Mouse (Mus musculus) MEL (cell line): ENCODE results near the gene Tarsl2. TPM values are rescaled to one million over a fixed set of nuclear protein-coding genes. Genes with fewer than 3 reads are reported as not detected.

Source experiments
- DNase-seq: peaks from one replicate; pipeline ENCODE4 v3.0.0; 2011; ENCODE audit warnings: low read depth, low spot score
- H3K27ac ChIP-seq: 2 replicates; pipeline ENCODE4 v1.5.1; 2012; ENCODE audit warnings: low read depth, mild to moderate bottlenecking, control low read depth, low read length, moderate library complexity; ENCODE audit not compliant: control insufficient read depth
- H3K27me3 ChIP-seq, 2 experiments: fragments of 150-350 bp in 1 of 2; sonication (generic) in 1 of 2; 2 replicates each; pipeline ENCODE4 v1.6.1; 2012; ENCODE audit warnings: low read length in 2 of 2, mild to moderate bottlenecking in 2 of 2, improper control_type of control experiment in 1 of 2, moderate library complexity in 1 of 2; ENCODE audit not compliant: insufficient read depth in 2 of 2, control insufficient read depth in 1 of 2
- H3K36me3 ChIP-seq, 2 experiments: 2 replicates each; pipeline ENCODE4 v1.6.1; 2012 to 2014; ENCODE audit warnings: low read length in 2 of 2, improper control_type of control experiment in 1 of 2, inconsistent platforms in 1 of 2, mild to moderate bottlenecking in 1 of 2; ENCODE audit not compliant: insufficient read depth in 2 of 2, control insufficient read depth in 1 of 2
- H3K4me1 ChIP-seq, 2 experiments: fragments of 150-350 bp in 1 of 2; sonication (generic) in 1 of 2; 2 replicates each; pipeline ENCODE4 v1.6.1; 2012; ENCODE audit warnings: low read length in 2 of 2, improper control_type of control experiment in 1 of 2, mild to moderate bottlenecking in 1 of 2; ENCODE audit not compliant: insufficient read depth in 2 of 2, control insufficient read depth in 1 of 2
- H3K4me3 ChIP-seq, 2 experiments: fragments of 150-350 bp in 1 of 2; sonication (generic) in 1 of 2; 2 replicates each; pipeline ENCODE4 v1.5.1; 2012; ENCODE audit warnings: low read depth in 2 of 2, low read length in 2 of 2, mild to moderate bottlenecking in 2 of 2, moderate library complexity in 2 of 2, control low read depth in 1 of 2, improper control_type of control experiment in 1 of 2; ENCODE audit not compliant: control insufficient read depth in 1 of 2, insufficient read depth in 1 of 2
- H3K79me2 ChIP-seq: 2 replicates; pipeline ENCODE4 v1.6.1; 2012; ENCODE audit warnings: mild to moderate bottlenecking, low read length, moderate library complexity; ENCODE audit not compliant: control insufficient read depth, poor library complexity, insufficient read depth
- H3K9ac ChIP-seq: 2 replicates; pipeline ENCODE4 v1.6.1; 2012; ENCODE audit warnings: low read depth, mild to moderate bottlenecking, control low read depth, low read length, moderate library complexity; ENCODE audit not compliant: control insufficient read depth, poor library complexity, severe bottlenecking
- H3K9me3 ChIP-seq: fragments of 150-350 bp; sonication (generic); replicated peaks from 2 replicates; pipeline ENCODE4 v1.6.1; 2012; ENCODE audit warnings: mild to moderate bottlenecking, low read length, improper control_type of control experiment, moderate library complexity; ENCODE audit not compliant: insufficient read depth
- E2F4 ChIP-seq: IDR thresholded peaks from 2 replicates; pipeline ENCODE4 v1.6.1; 2011; ENCODE audit warnings: low read depth, low read length, improper control_type of control experiment, borderline replicate concordance
- ELF1 ChIP-seq: IDR thresholded peaks from 2 replicates; pipeline ENCODE4 v1.6.1; 2014; ENCODE audit warnings: low read depth, mild to moderate bottlenecking, inconsistent platforms, low read length, improper control_type of control experiment, moderate library complexity
- GATA1 ChIP-seq: IDR thresholded peaks from 2 replicates; pipeline ENCODE4 v1.6.1; 2011; ENCODE audit warnings: low read depth, low read length, improper control_type of control experiment
- JUND ChIP-seq: IDR thresholded peaks from 2 replicates; pipeline ENCODE4 v1.6.1; 2011; ENCODE audit warnings: low read depth, mild to moderate bottlenecking, improper control_type of control experiment, low read length
- KAT2A ChIP-seq: conservative IDR thresholded peaks from 2 replicates; pipeline ENCODE4 v1.6.1; 2012; ENCODE audit warnings: low read depth, low read length, improper control_type of control experiment, inconsistent platforms
- MAX ChIP-seq: IDR thresholded peaks from 2 replicates; pipeline ENCODE4 v1.6.1; 2011; ENCODE audit warnings: low read length, improper control_type of control experiment
- MAZ ChIP-seq: IDR thresholded peaks from 2 replicates; pipeline ENCODE4 v1.6.1; 2012; ENCODE audit warnings: low read depth, mild to moderate bottlenecking, inconsistent platforms, low read length, improper control_type of control experiment
- MEF2A ChIP-seq: IDR thresholded peaks from 2 replicates; pipeline ENCODE4 v1.6.1; 2014; ENCODE audit warnings: low read depth, mild to moderate bottlenecking, inconsistent platforms, low read length, improper control_type of control experiment; ENCODE audit not compliant: poor library complexity, insufficient replicate concordance, severe bottlenecking; ENCODE audit errors: extremely low read depth
- MYB ChIP-seq: IDR thresholded peaks from 2 replicates; pipeline ENCODE4 v1.6.1; 2011; ENCODE audit warnings: mild to moderate bottlenecking, low read depth, low read length, improper control_type of control experiment
- NELFE ChIP-seq: IDR thresholded peaks from 2 replicates; pipeline ENCODE4 v1.6.1; 2011; ENCODE audit warnings: low read depth, low read length, improper control_type of control experiment
- POLR2A ChIP-seq, 2 experiments: IDR thresholded peaks; 2 replicates each; pipeline ENCODE4 v1.6.1; 2011 to 2012; ENCODE audit warnings: low read length in 2 of 2, mild to moderate bottlenecking in 2 of 2, control low read depth in 1 of 2, improper control_type of control experiment in 1 of 2, low read depth in 1 of 2, moderate library complexity in 1 of 2; ENCODE audit not compliant: control insufficient read depth in 1 of 2, insufficient read depth in 1 of 2, poor library complexity in 1 of 2
- POLR2AphosphoS2 ChIP-seq: IDR thresholded peaks from 2 replicates; pipeline ENCODE4 v1.6.1; 2011; ENCODE audit warnings: low read length, improper control_type of control experiment
- POLR2AphosphoS5 ChIP-seq: IDR thresholded peaks from 2 replicates; pipeline ENCODE4 v1.6.1; 2012; ENCODE audit warnings: low read depth, borderline replicate concordance, mild to moderate bottlenecking, inconsistent platforms, low read length, moderate library complexity, mixed read lengths
- RCOR1 ChIP-seq: IDR thresholded peaks from 2 replicates; pipeline ENCODE4 v1.6.1; 2012; ENCODE audit warnings: low read depth, mild to moderate bottlenecking, inconsistent platforms, low read length, improper control_type of control experiment
- SMC3 ChIP-seq: IDR thresholded peaks from 2 replicates; pipeline ENCODE4 v1.6.1; 2011; ENCODE audit warnings: low read depth, low read length, improper control_type of control experiment
- TAL1 ChIP-seq: IDR thresholded peaks from 2 replicates; pipeline ENCODE4 v1.6.1; 2012; ENCODE audit warnings: mild to moderate bottlenecking, inconsistent platforms, low read length, moderate library complexity, mixed read lengths
- UBTF ChIP-seq: IDR thresholded peaks from 2 replicates; pipeline ENCODE4 v1.6.1; 2012; ENCODE audit warnings: low read depth, mild to moderate bottlenecking, inconsistent platforms, low read length, improper control_type of control experiment, moderate library complexity, borderline replicate concordance; ENCODE audit not compliant: insufficient read depth
- ZC3H11A ChIP-seq: IDR thresholded peaks from 2 replicates; pipeline ENCODE4 v1.6.1; 2012; ENCODE audit warnings: low read depth, mild to moderate bottlenecking, inconsistent platforms, low read length, improper control_type of control experiment
- ZKSCAN1 ChIP-seq: IDR thresholded peaks from 2 replicates; pipeline ENCODE4 v1.6.1; 2012; ENCODE audit warnings: low read depth, mild to moderate bottlenecking, inconsistent platforms, low read length, improper control_type of control experiment, moderate library complexity
- ZMIZ1 ChIP-seq: IDR thresholded peaks from 2 replicates; pipeline ENCODE4 v1.6.1; 2012; ENCODE audit warnings: low read depth, mild to moderate bottlenecking, inconsistent platforms, low read length, improper control_type of control experiment, moderate library complexity
- ZNF384 ChIP-seq: IDR thresholded peaks from 2 replicates; pipeline ENCODE4 v1.6.1; 2012; ENCODE audit warnings: low read depth, mild to moderate bottlenecking, inconsistent platforms, low read length, improper control_type of control experiment
- polyA plus RNA-seq, 2 experiments: library from polyadenylated mRNA; stranded (reverse) in 1 of 2; unstranded in 1 of 2; fragments of >175 nt in 1 of 2; fragments of >200 nt in 1 of 2; gene quantifications; 2 replicates each; pipeline versions ENCODE4 v1.2.1 to v1.2.4; 2012; ENCODE audit warnings: low replicate concordance in 2 of 2, low read depth in 1 of 2; ENCODE audit not compliant: insufficient read length in 2 of 2, insufficient read depth in 1 of 2, missing spikeins in 1 of 2
- total RNA-seq: library from RNA; depleted of rRNA; stranded (reverse); fragments of 300-350 nt; gene quantifications from 2 replicates; pipeline ENCODE4 v1.2.3, GENCODE M21; 2012

Gene Tarsl2
- total and polyA plus RNA-seq, 3 experiments, result 18.7 to 26.3 TPM; not detected in 1

DNA sequence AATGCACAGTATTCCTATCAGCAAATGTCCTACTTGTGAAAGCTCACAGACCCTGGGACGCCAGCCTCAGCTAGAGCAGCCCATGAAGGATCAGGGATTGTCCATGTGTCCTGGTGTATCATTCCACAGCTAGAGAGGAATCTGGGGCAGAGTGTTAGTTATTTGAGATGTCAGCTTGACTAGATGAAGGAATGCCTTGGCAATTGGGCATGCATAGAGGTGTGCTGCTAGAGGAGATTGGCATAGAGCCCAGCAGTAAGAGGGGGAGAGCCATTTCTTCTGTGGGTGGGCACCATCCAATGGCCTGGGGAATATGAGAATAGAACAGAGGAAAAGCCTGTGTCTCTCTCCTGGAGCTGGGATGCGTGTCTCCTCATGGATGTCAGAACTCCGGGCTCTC is 38.6 kb upstream of the Tarsl2 start:
- Histone ChIP-seq H3K4me3 (no peak overlapping the region), H3K27me3 (no peaks in the 10 kb centered on the region; a peak in 1 of 4 replicates), H3K36me3 (no peaks in the 10 kb centered on the region), H3K4me1 (no peaks in the 10 kb centered on the region), H3K79me2 (no peaks in the 10 kb centered on the region), H3K9ac (no peak overlapping the region), H3K9me3 (no peaks in the 10 kb centered on the region), H3K27ac (no peak overlapping the region)
- no peak for TF ChIP-seq ELF1
- no peak for DNase-seq

GRCm38 (mm10) chr7:65607003-65607402 is 37.7 kb upstream of the Tarsl2 start:
- Histone ChIP-seq H3K36me3 (no peaks in the 10 kb centered on the region), H3K9me3 (no peaks in the 10 kb centered on the region)

GRCm38 (mm10) chr7:65610171-65610570 is 34.5 kb upstream of the Tarsl2 start:
- H3K4me1 ChIP-seq, result no peaks in the 10 kb centered on the region
- no peaks in the 10 kb centered on the region for H3K36me3 ChIP-seq
- H3K9me3 ChIP-seq, result no peaks in the 10 kb centered on the region
- no peaks in the 10 kb centered on the region for H3K79me2 ChIP-seq
- no peaks in the 10 kb centered on the region for H3K27me3 ChIP-seq
- DNase-seq, result no peak
- no peak overlapping the region for H3K4me3 ChIP-seq
- no peak overlapping the region for H3K9ac ChIP-seq
- no peak overlapping the region for H3K27ac ChIP-seq
- TF ChIP-seq MAX (no peak), POLR2AphosphoS5 (no peak), MAZ (no peak), ZKSCAN1 (no peak), JUND (no peak), E2F4 (no peak), KAT2A (no peak), ZNF384 (no peak), ELF1 (no peak), GATA1 (no peak), POLR2A (IDR thresholded peaks at IDR 0.05; ENCODE audit: control insufficient read depth in 1 of 2, insufficient read depth in 1 of 2, low read depth in 1 of 2, low read length in 2 of 2, poor library complexity in 1 of 2) (no peak), MYB (no peak), POLR2AphosphoS2 (no peak), TAL1 (no peak), UBTF (no peak), RCOR1 (no peak), SMC3 (no peak), MEF2A (no peak), ZMIZ1 (no peak), NELFE (no peak)

More at GRCm38 (mm10) chr7:65607003-65607402, 37.7 kb upstream of the Tarsl2 start:
- TF ChIP-seq TAL1 (no peak), SMC3 (no peak), E2F4 (no peak), MAZ (no peak), UBTF (no peak), ZMIZ1 (no peak), ZC3H11A (no peak)
- Histone ChIP-seq H3K9ac (no peak overlapping the region), H3K4me1 (no peaks in the 10 kb centered on the region), H3K27me3 (no peaks in the 10 kb centered on the region; a peak in 1 of 4 replicates), H3K4me3 (no peak overlapping the region), H3K27ac (no peak overlapping the region), H3K79me2 (no peaks in the 10 kb centered on the region)
- no peak for DNase-seq
